Mouse (Mus musculus): Measurements from ENCODE around the gene Obscn. TPM values are rescaled to one million over a fixed set of nuclear protein-coding genes. Genes with fewer than 3 reads are reported as not detected.

Obscn gene
- total and polyA plus RNA-seq, 3 experiments = 0.08 to 0.54 TPM; not detected in 1

DNA sequence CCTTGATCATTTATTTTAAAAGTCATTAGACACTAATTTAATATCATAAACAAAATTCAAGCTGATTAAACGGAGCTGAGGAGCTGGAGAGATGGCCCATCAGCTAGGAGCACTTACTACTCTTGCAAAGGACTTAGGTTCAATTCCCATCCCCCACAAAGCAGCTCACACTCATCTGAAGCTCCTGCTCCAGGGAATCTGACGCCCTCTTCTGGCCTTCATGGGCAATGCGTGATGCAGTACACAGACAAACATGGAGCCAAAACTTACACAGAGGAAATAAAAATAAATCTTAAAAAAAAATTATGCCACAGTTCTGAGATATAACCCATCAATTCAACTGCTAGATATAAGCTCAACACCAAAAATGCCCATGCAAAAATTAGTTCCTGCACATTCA, 15.5 kb upstream of the Obscn start:
- Histone ChIP-seq H3K36me3 (ENCODE audit: control insufficient read depth in 1 of 2, insufficient read depth in 2 of 2, low read length in 2 of 2) (no peaks in the 10 kb centered on the region), H3K27me3 (ENCODE audit: control insufficient read depth in 1 of 2, insufficient read depth in 2 of 2, low read length in 2 of 2) (peaks cover 2 to 6% of the 10 kb centered on the region in 2 experiments; a peak in 2 of 4 replicates), H3K9ac (ENCODE audit: control insufficient read depth, low read depth, low read length, poor library complexity, severe bottlenecking) (no peak overlapping the region), H3K4me3 (ENCODE audit: control insufficient read depth in 1 of 2, insufficient read depth in 1 of 2, low read depth in 2 of 2, low read length in 2 of 2) (no peak overlapping the region), H3K79me2 (ENCODE audit: control insufficient read depth, insufficient read depth, low read length, poor library complexity) (no peaks in the 10 kb centered on the region), H3K4me1 (ENCODE audit: control insufficient read depth in 1 of 2, insufficient read depth in 2 of 2, low read length in 2 of 2) (no peaks in the 10 kb centered on the region), H3K27ac (ENCODE audit: control insufficient read depth, low read depth, low read length) (no peak overlapping the region), H3K9me3 (replicated peaks; ENCODE audit: insufficient read depth, low read length) (no peaks in the 10 kb centered on the region)
- DNase-seq (ENCODE audit: low read depth, low spot score) = peak; percentile 59
- TF ChIP-seq CTCF (IDR thresholded peaks at IDR 0.05 in 2 of 3, conservative IDR thresholded peaks at IDR 0.05 in 1 of 3; ENCODE audit: control insufficient read depth in 1 of 3, insufficient read depth in 1 of 3, low read depth in 2 of 3, low read length in 3 of 3, poor library complexity in 1 of 3, severe bottlenecking in 1 of 3) (peak; percentile 47 to 71 (median 55)), ZNF384 (IDR thresholded peaks at IDR 0.05; ENCODE audit: low read depth, low read length) (peak; percentile 72), SMC3 (IDR thresholded peaks at IDR 0.05; ENCODE audit: low read depth, low read length) (peak; percentile 53), RAD21 (IDR thresholded peaks at IDR 0.05; ENCODE audit: low read depth, low read length) (peak; percentile 24), USF2 (IDR thresholded peaks at IDR 0.05; ENCODE audit: borderline replicate concordance in 1 of 2, insufficient read depth in 1 of 2, low read depth in 1 of 2, low read length in 2 of 2) (no peak), ETS1 (IDR thresholded peaks at IDR 0.05; ENCODE audit: low read depth, low read length) (no peak)

DNA sequence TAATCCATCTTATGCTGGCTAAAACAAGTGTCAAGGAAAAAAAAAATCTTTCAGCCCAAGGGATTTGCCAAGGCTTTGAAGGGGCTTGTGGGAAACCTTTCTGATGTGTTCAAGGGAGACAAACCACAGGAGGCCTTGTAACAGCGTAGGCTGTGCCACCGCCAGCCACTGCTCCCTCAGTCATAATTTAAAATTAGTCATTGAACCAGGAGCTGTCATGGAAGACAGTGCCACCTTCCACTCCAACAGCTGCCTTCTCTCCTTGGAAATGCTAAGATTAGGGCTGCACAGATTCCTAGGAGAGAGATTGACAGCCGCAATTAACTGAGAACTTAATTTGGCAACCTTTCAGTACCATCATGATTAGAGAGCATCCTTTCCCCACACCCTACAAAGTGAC, 13.1 kb upstream of the Obscn start:
- no peaks in the 10 kb centered on the region for H3K36me3 ChIP-seq (ENCODE audit: control insufficient read depth in 1 of 2, insufficient read depth in 2 of 2, low read length in 2 of 2)
- no peak overlapping the region for H3K9ac ChIP-seq (ENCODE audit: control insufficient read depth, low read depth, low read length, poor library complexity, severe bottlenecking)
- no peaks in the 10 kb centered on the region for H3K4me1 ChIP-seq (ENCODE audit: control insufficient read depth in 1 of 2, insufficient read depth in 2 of 2, low read length in 2 of 2)
- TF ChIP-seq ZNF384 (IDR thresholded peaks at IDR 0.05; ENCODE audit: low read depth, low read length) (no peak), CHD1 (IDR thresholded peaks at IDR 0.05; ENCODE audit: low read depth, low read length) (no peak), BHLHE40 (IDR thresholded peaks at IDR 0.05; ENCODE audit: borderline replicate concordance, low read depth, low read length) (no peak)
- no peak overlapping the region for H3K4me3 ChIP-seq (ENCODE audit: control insufficient read depth in 1 of 2, insufficient read depth in 1 of 2, low read depth in 2 of 2, low read length in 2 of 2)
- H3K79me2 ChIP-seq (ENCODE audit: control insufficient read depth, insufficient read depth, low read length, poor library complexity) = no peaks in the 10 kb centered on the region
- DNase-seq (ENCODE audit: low read depth, low spot score) = no peak
- H3K27me3 ChIP-seq (ENCODE audit: control insufficient read depth in 1 of 2, insufficient read depth in 2 of 2, low read length in 2 of 2) = peaks cover 5 to 11% of the 10 kb centered on the region in 2 experiments
- H3K27ac ChIP-seq (ENCODE audit: control insufficient read depth, low read depth, low read length) = no peak overlapping the region
- H3K9me3 ChIP-seq (replicated peaks; ENCODE audit: insufficient read depth, low read length) = no peaks in the 10 kb centered on the region

DNA sequence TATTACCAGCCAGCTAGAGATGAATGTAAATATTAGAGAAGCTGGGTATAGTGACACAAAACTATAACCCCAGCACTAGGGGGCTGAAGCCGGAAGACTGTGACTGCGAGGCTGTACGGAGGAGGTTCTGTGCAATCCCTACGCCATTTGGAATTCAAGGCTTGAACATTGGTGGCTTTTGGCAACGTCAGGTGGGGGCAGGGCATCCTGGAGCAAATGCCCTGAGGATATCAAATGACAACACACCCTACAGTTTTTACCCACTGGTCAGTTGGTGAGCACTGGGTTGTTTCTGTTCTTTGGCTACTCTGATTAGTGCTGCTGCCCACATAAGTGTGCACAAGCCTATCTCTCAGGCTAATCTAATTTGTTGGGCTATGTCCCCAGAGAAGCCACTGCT, 6.8 kb upstream of the Obscn start:
- no peak overlapping the region for H3K4me3 ChIP-seq (ENCODE audit: control insufficient read depth in 1 of 2, insufficient read depth in 1 of 2, low read depth in 2 of 2, low read length in 2 of 2)
- H3K27ac ChIP-seq (ENCODE audit: control insufficient read depth, low read depth, low read length) = no peak overlapping the region
- no peaks in the 10 kb centered on the region for H3K79me2 ChIP-seq (ENCODE audit: control insufficient read depth, insufficient read depth, low read length, poor library complexity)
- DNase-seq (ENCODE audit: low read depth, low spot score) = no peak
- peaks cover 3 to 8% of the 10 kb centered on the region in 2 experiments for H3K27me3 ChIP-seq (ENCODE audit: control insufficient read depth in 1 of 2, insufficient read depth in 2 of 2, low read length in 2 of 2)
- no peak overlapping the region for H3K9ac ChIP-seq (ENCODE audit: control insufficient read depth, low read depth, low read length, poor library complexity, severe bottlenecking)
- H3K36me3 ChIP-seq (ENCODE audit: control insufficient read depth in 1 of 2, insufficient read depth in 2 of 2, low read length in 2 of 2) = no peaks in the 10 kb centered on the region
- no peaks in the 10 kb centered on the region for H3K9me3 ChIP-seq (replicated peaks; ENCODE audit: insufficient read depth, low read length)
- no peaks in the 10 kb centered on the region for H3K4me1 ChIP-seq (ENCODE audit: control insufficient read depth in 1 of 2, insufficient read depth in 2 of 2, low read length in 2 of 2)
- no peak for TF ChIP-seq USF2 (IDR thresholded peaks at IDR 0.05; ENCODE audit: borderline replicate concordance in 1 of 2, insufficient read depth in 1 of 2, low read depth in 1 of 2, low read length in 2 of 2)
- no peak for TF ChIP-seq ZMIZ1 (IDR thresholded peaks at IDR 0.05; ENCODE audit: low read depth, low read length)
- TF ChIP-seq NRF1 (IDR thresholded peaks at IDR 0.05; ENCODE audit: insufficient read depth, low read depth, low read length, poor library complexity, severe bottlenecking) = no peak
- no peak for TF ChIP-seq TCF12 (IDR thresholded peaks at IDR 0.05; ENCODE audit: low read depth, low read length)
- no peak for TF ChIP-seq MEF2A (IDR thresholded peaks at IDR 0.05; ENCODE audit: extremely low read depth, insufficient replicate concordance, low read depth, low read length, poor library complexity, severe bottlenecking)
- no peak for TF ChIP-seq RAD21 (IDR thresholded peaks at IDR 0.05; ENCODE audit: low read depth, low read length)
- TF ChIP-seq MAZ (IDR thresholded peaks at IDR 0.05; ENCODE audit: low read depth, low read length) = no peak
- no peak for TF ChIP-seq HCFC1 (IDR thresholded peaks at IDR 0.05; ENCODE audit: low read depth, low read length)
- TF ChIP-seq GABPA (IDR thresholded peaks at IDR 0.05; ENCODE audit: low read depth, low read length) = no peak
- TF ChIP-seq SIN3A (IDR thresholded peaks at IDR 0.05; ENCODE audit: low read length) = no peak
- no peak for TF ChIP-seq CTCF (IDR thresholded peaks at IDR 0.05 in 2 of 3, conservative IDR thresholded peaks at IDR 0.05 in 1 of 3; ENCODE audit: control insufficient read depth in 1 of 3, insufficient read depth in 1 of 3, low read depth in 2 of 3, low read length in 3 of 3, poor library complexity in 1 of 3, severe bottlenecking in 1 of 3)
- no peak for TF ChIP-seq KAT2A (conservative IDR thresholded peaks at IDR 0.05; ENCODE audit: low read depth, low read length)
- TF ChIP-seq MYB (IDR thresholded peaks at IDR 0.05; ENCODE audit: low read depth, low read length) = no peak
- no peak for TF ChIP-seq USF1 (IDR thresholded peaks at IDR 0.05; ENCODE audit: low read depth, low read length)
- TF ChIP-seq BHLHE40 (IDR thresholded peaks at IDR 0.05; ENCODE audit: borderline replicate concordance, low read depth, low read length) = no peak

Measured in MEL (cell line).